Mouse (Mus musculus): ENCODE measurements around the gene Herc1. TPM values are rescaled to one million over a fixed set of nuclear protein-coding genes. Genes with fewer than 3 reads are reported as not detected.
"Not testable (repeated sequence)": the region's sequence is repeated elsewhere in the genome, so short reads cannot be mapped to it uniquely, and the experiment has no call there.

The Herc1 gene
- polyA plus RNA-seq, 1 experiment from 2014 or later = 15.0 TPM

GRCm38 (mm10) chr9:66352704-66353103 is 2.5 kb downstream of the Herc1 start:
- no peaks in the 10 kb centered on the region for H3K9me3 ChIP-seq (replicated peaks)
- 0 out of 2 replicates have a peak overlapping the region, but pooled peaks have one; percentile 0 for H3K4me2 ChIP-seq
- H3K4me3 ChIP-seq = no peak overlapping the region
- H3K27ac ChIP-seq = no peak overlapping the region
- H3K36me3 ChIP-seq = no peaks in the 10 kb centered on the region
- 87% methylated on average over 2 of the region's 2 CpGs for WGBS
- no peak for ATAC-seq (replicated peaks; ENCODE audit: insufficient number of reproducible peaks, insufficient read depth, low FRiP score, low read depth)
- no peak overlapping the region for H3K9ac ChIP-seq
- peaks cover 16% of the 10 kb centered on the region for H3K4me1 ChIP-seq (replicated peaks)
- no peaks in the 10 kb centered on the region for H3K27me3 ChIP-seq

GRCm38 (mm10) chr9:66359135-66359534 is 8.9 kb downstream of the Herc1 start:
- no peak overlapping the region for H3K4me3 ChIP-seq
- no peaks in the 10 kb centered on the region for H3K27me3 ChIP-seq
- H3K36me3 ChIP-seq = no peaks in the 10 kb centered on the region
- H3K4me1 ChIP-seq (replicated peaks) = peaks cover 9% of the 10 kb centered on the region
- no peaks in the 10 kb centered on the region for H3K9me3 ChIP-seq (replicated peaks)
- no peak overlapping the region for H3K4me2 ChIP-seq
- H3K27ac ChIP-seq = no peak overlapping the region
- H3K9ac ChIP-seq = no peak overlapping the region
- 56% methylated on average over 4 of the region's 4 CpGs for WGBS
- ATAC-seq (replicated peaks; ENCODE audit: insufficient number of reproducible peaks, insufficient read depth, low FRiP score, low read depth) = no peak

GRCm38 (mm10) chr9:66360143-66360690 is 10.0 kb downstream of the Herc1 start:
- no peaks in the 10 kb centered on the region for H3K27me3 ChIP-seq
- H3K4me1 ChIP-seq (replicated peaks) = peaks cover 6% of the 10 kb centered on the region
- H3K4me3 ChIP-seq = no peak overlapping the region
- 66% methylated on average over 14 of the region's 14 CpGs for WGBS
- no peak for ATAC-seq (replicated peaks; ENCODE audit: insufficient number of reproducible peaks, insufficient read depth, low FRiP score, low read depth)
- no peaks in the 10 kb centered on the region for H3K36me3 ChIP-seq
- H3K9ac ChIP-seq = no peak overlapping the region
- no peaks in the 10 kb centered on the region for H3K9me3 ChIP-seq (replicated peaks)
- no peak overlapping the region for H3K4me2 ChIP-seq
- H3K27ac ChIP-seq = no peak overlapping the region

GRCm38 (mm10) chr9:66368890-66369433 is 18.7 kb downstream of the Herc1 start:
- 61% methylated on average over 4 of the region's 4 CpGs for WGBS
- ATAC-seq (replicated peaks; ENCODE audit: insufficient number of reproducible peaks, insufficient read depth, low FRiP score, low read depth) = no peak
- H3K4me1 ChIP-seq (replicated peaks) = peaks cover 13% of the 10 kb centered on the region
- H3K27ac ChIP-seq = no peak overlapping the region
- H3K4me2 ChIP-seq = no peak overlapping the region
- H3K36me3 ChIP-seq = peaks cover 15% of the 10 kb centered on the region
- H3K9me3 ChIP-seq (replicated peaks) = no peaks in the 10 kb centered on the region
- no peak overlapping the region for H3K9ac ChIP-seq
- no peak overlapping the region for H3K4me3 ChIP-seq
- no peaks in the 10 kb centered on the region for H3K27me3 ChIP-seq

GRCm38 (mm10) chr9:66370334-66370733 is 20.1 kb downstream of the Herc1 start:
- Histone ChIP-seq H3K4me2 (no peak overlapping the region), H3K27ac (no peak overlapping the region), H3K9ac (no peak overlapping the region), H3K9me3 (replicated peaks) (no peaks in the 10 kb centered on the region), H3K4me1 (replicated peaks) (peaks cover 13% of the 10 kb centered on the region), H3K27me3 (no peaks in the 10 kb centered on the region), H3K36me3 (peaks cover 15% of the 10 kb centered on the region), H3K4me3 (no peak overlapping the region)
- 84% methylated on average over 3 of the region's 3 CpGs for WGBS
- no peak for ATAC-seq (replicated peaks; ENCODE audit: insufficient number of reproducible peaks, insufficient read depth, low FRiP score, low read depth)

- 66% methylated on average over 3 of the region's 3 CpGs for WGBS
- H3K4me3 ChIP-seq = no peak overlapping the region
Observed at GRCm38 (mm10) chr9:66370847-66371246, 20.6 kb downstream of the Herc1 start.

GRCm38 (mm10) chr9:66373432-66373831 is 23.2 kb downstream of the Herc1 start:
- no peak overlapping the region for H3K4me3 ChIP-seq
- peaks cover 15% of the 10 kb centered on the region for H3K36me3 ChIP-seq
- no peak overlapping the region for H3K9ac ChIP-seq
- H3K27me3 ChIP-seq = no peaks in the 10 kb centered on the region
- no peak for ATAC-seq (replicated peaks; ENCODE audit: insufficient number of reproducible peaks, insufficient read depth, low FRiP score, low read depth)
- 89% methylated on average over 3 of the region's 3 CpGs for WGBS
- no peak overlapping the region for H3K4me2 ChIP-seq
- H3K9me3 ChIP-seq (replicated peaks) = no peaks in the 10 kb centered on the region
- peaks cover 5% of the 10 kb centered on the region for H3K4me1 ChIP-seq (replicated peaks)
- H3K27ac ChIP-seq = no peak overlapping the region

More at GRCm38 (mm10) chr9:66370847-66371246, 20.6 kb downstream of the Herc1 start:
- Histone ChIP-seq H3K4me1 (replicated peaks) (peaks cover 13% of the 10 kb centered on the region), H3K9me3 (replicated peaks) (no peaks in the 10 kb centered on the region), H3K9ac (no peak overlapping the region), H3K36me3 (peaks cover 15% of the 10 kb centered on the region), H3K27ac (no peak overlapping the region), H3K27me3 (no peaks in the 10 kb centered on the region), H3K4me2 (no peak overlapping the region)
- no peak for ATAC-seq (replicated peaks; ENCODE audit: insufficient number of reproducible peaks, insufficient read depth, low FRiP score, low read depth)

- Histone ChIP-seq H3K4me3 (no peak overlapping the region), H3K4me2 (no peak overlapping the region), H3K4me1 (replicated peaks) (no peaks in the 10 kb centered on the region), H3K27ac (no peak overlapping the region), H3K27me3 (no peaks in the 10 kb centered on the region), H3K36me3 (peaks cover 15% of the 10 kb centered on the region), H3K9ac (no peak overlapping the region), H3K9me3 (replicated peaks) (no peaks in the 10 kb centered on the region)
- no peak for ATAC-seq (replicated peaks; ENCODE audit: insufficient number of reproducible peaks, insufficient read depth, low FRiP score, low read depth)
Observed at GRCm38 (mm10) chr9:66374495-66375478, 24.5 kb downstream of the Herc1 start.

GRCm38 (mm10) chr9:66383417-66383816 is 33.2 kb downstream of the Herc1 start:
- 91% methylated on average over 3 of the region's 3 CpGs for WGBS

GRCm38 (mm10) chr9:66390338-66390737 is 40.1 kb downstream of the Herc1 start:
- WGBS = 91% methylated on average over 2 of the region's 2 CpGs
- not testable (repeated sequence) for ATAC-seq (replicated peaks; ENCODE audit: insufficient number of reproducible peaks, insufficient read depth, low FRiP score, low read depth)

More at GRCm38 (mm10) chr9:66383417-66383816, 33.2 kb downstream of the Herc1 start:
- peaks cover 16% of the 10 kb centered on the region; the same call in 1 of the 2 replicates for H3K36me3 ChIP-seq
- H3K4me1 ChIP-seq (replicated peaks) = no peaks in the 10 kb centered on the region
- no peak overlapping the region for H3K4me2 ChIP-seq
- no peak overlapping the region for H3K4me3 ChIP-seq
- no peak for ATAC-seq (replicated peaks; ENCODE audit: insufficient number of reproducible peaks, insufficient read depth, low FRiP score, low read depth)
- H3K9me3 ChIP-seq (replicated peaks) = no peaks in the 10 kb centered on the region
- H3K9ac ChIP-seq = no peak overlapping the region
- H3K27me3 ChIP-seq = no peaks in the 10 kb centered on the region
- no peak overlapping the region for H3K27ac ChIP-seq

GRCm38 (mm10) chr9:66393304-66393703 is 43.1 kb downstream of the Herc1 start:
- 85% methylated on average over 5 of the region's 5 CpGs for WGBS
- ATAC-seq (replicated peaks; ENCODE audit: insufficient number of reproducible peaks, insufficient read depth, low FRiP score, low read depth) = no peak

More at GRCm38 (mm10) chr9:66390338-66390737, 40.1 kb downstream of the Herc1 start:
- not testable (repeated sequence) for H3K27ac ChIP-seq; H3K27me3 ChIP-seq; H3K4me2 ChIP-seq; H3K4me1 ChIP-seq (replicated peaks); H3K9ac ChIP-seq; H3K4me3 ChIP-seq; H3K9me3 ChIP-seq (replicated peaks)
- peaks cover 31% of the 10 kb centered on the region; the same call in 1 of the 2 replicates for H3K36me3 ChIP-seq

More at GRCm38 (mm10) chr9:66393304-66393703, 43.1 kb downstream of the Herc1 start:
- no peaks in the 10 kb centered on the region for H3K4me1 ChIP-seq (replicated peaks)
- H3K9me3 ChIP-seq (replicated peaks) = no peaks in the 10 kb centered on the region
- H3K4me2 ChIP-seq = no peak overlapping the region
- H3K27ac ChIP-seq = no peak overlapping the region
- H3K36me3 ChIP-seq = peaks cover 30% of the 10 kb centered on the region
- H3K9ac ChIP-seq = no peak overlapping the region
- H3K4me3 ChIP-seq = no peak overlapping the region
- no peaks in the 10 kb centered on the region for H3K27me3 ChIP-seq
